Comparison of ENCODE assay signal across 8 mouse cellular contexts in genomic region chr8:84997649-84998295, GRCm38 (mm10). TPM values are rescaled to one million over a fixed set of nuclear protein-coding genes. Genes with fewer than 3 reads are reported as not detected.
DNase-seq lines count a peak whose midpoint lies in the region; ATAC-seq lines count a peak whose summit lies in the region.

No protein-coding gene starts in this region.

- H3K9me3 ChIP-seq in hindbrain, embryonic 13.5 days = no peaks in the 10 kb centered on the region

- H3K36me3 ChIP-seq in hindbrain, embryonic 13.5 days = peaks cover 15% of the 10 kb centered on the region

- DNase-seq in R1 (ENCODE audit: low read depth, low spot score) = peak; percentile 96
- DNase-seq in cerebellum, postnatal 10 days = peak; percentile 97 to 99
- peak; percentile 76 to 87 for DNase-seq in frontal cortex, postnatal 14 days (ENCODE audit: low spot score in 2 of 2)
- peak; percentile 93 to 98 for DNase-seq in left cerebral cortex, adult 18-20 months (ENCODE audit: low spot score in 2 of 2)
- peak; percentile 98 for DNase-seq in right cerebral cortex, postnatal 14 days
- peak; percentile 80 to 89 for DNase-seq in urinary bladder, postnatal 36 days (ENCODE audit: low spot score in 2 of 2)

- H3K9ac ChIP-seq in hindbrain, embryonic 13.5 days = peak overlapping the region; percentile 53

- ATAC-seq in hindbrain, embryonic 13.5 days (ENCODE audit: low FRiP score) = peak; percentile 71
- peak; percentile 100 for ATAC-seq in megakaryocyte, adult 5-6 weeks (ENCODE audit: poor library complexity, severe bottlenecking)

- peak overlapping the region; percentile 31 for H3K4me2 ChIP-seq in hindbrain, embryonic 13.5 days

- H3K4me1 ChIP-seq in hindbrain, embryonic 13.5 days (replicated peaks) = peaks cover 15% of the 10 kb centered on the region

- peaks cover 38% of the 10 kb centered on the region for H3K27me3 ChIP-seq in hindbrain, embryonic 13.5 days

- peak overlapping the region; percentile 8; the same call in 1 of the 2 replicates for H3K4me3 ChIP-seq in hindbrain, embryonic 13.5 days

- 1% methylated on average over 19 of the region's 19 CpGs for WGBS in hindbrain, embryonic 13.5 days

- H3K27ac ChIP-seq in hindbrain, embryonic 13.5 days = peak overlapping the region; percentile 26; the same call in 1 of the 2 replicates

RNA-seq across cellular contexts. Expression of gene Hook2, which starts 7.4 kb away (rescaled TPM):
- polyA plus RNA-seq in hindbrain, embryonic 13.5 days (2015; fragmentation: Nextera tagmentation; extraction: Ambion mirVana) = 25.1 and 25.5 TPM in 2 replicates
- total RNA-seq in left cerebral cortex, adult 18-20 months (2021) = 1 to 10 TPM; 9.6 to 9.7 TPM
- 0.82 and 1.1 TPM in 2 replicates for total RNA-seq in megakaryocyte, adult 5-6 weeks (2015)
- 3.1 and 6.6 TPM in 2 replicates for total RNA-seq in megakaryocyte, adult 5-6 weeks (2017)

RNA-seq across cellular contexts. Expression of gene Best2, which starts 16.6 kb away (rescaled TPM):
- not detected in 2 replicates for polyA plus RNA-seq in hindbrain, embryonic 13.5 days (2015; fragmentation: Nextera tagmentation; extraction: Ambion mirVana)
- not detected for total RNA-seq in left cerebral cortex, adult 18-20 months (2021)
- total RNA-seq in megakaryocyte, adult 5-6 weeks (2015) = 0.07 TPM in 1 of 2 replicates, not detected in the other
- not detected in 2 replicates for total RNA-seq in megakaryocyte, adult 5-6 weeks (2017)

RNA-seq across cellular contexts. Expression of gene Junb, which starts 19.3 kb away (rescaled TPM):
- polyA plus RNA-seq in hindbrain, embryonic 13.5 days (2015; fragmentation: Nextera tagmentation; extraction: Ambion mirVana) = 5.2 and 5.9 TPM in 2 replicates
- total RNA-seq in left cerebral cortex, adult 18-20 months (2021) = 100 to 1,000 TPM; 119 to 130 TPM
- 45.5 and 60.4 TPM in 2 replicates for total RNA-seq in megakaryocyte, adult 5-6 weeks (2015)
- total RNA-seq in megakaryocyte, adult 5-6 weeks (2017) = 110 and 125 TPM in 2 replicates

RNA-seq across cellular contexts. Expression of gene Asna1, which starts 27.3 kb away (rescaled TPM):
- polyA plus RNA-seq in hindbrain, embryonic 13.5 days (2015; fragmentation: Nextera tagmentation; extraction: Ambion mirVana) = 151 and 157 TPM in 2 replicates
- 100 to 1,000 TPM; 130 to 138 TPM for total RNA-seq in left cerebral cortex, adult 18-20 months (2021)
- total RNA-seq in megakaryocyte, adult 5-6 weeks (2015) = 52.5 and 64.0 TPM in 2 replicates
- total RNA-seq in megakaryocyte, adult 5-6 weeks (2017) = 61.2 and 65.5 TPM in 2 replicates

RNA-seq across cellular contexts. Expression of gene Rnaseh2a, which starts 28.2 kb away (rescaled TPM):
- polyA plus RNA-seq in hindbrain, embryonic 13.5 days (2015; fragmentation: Nextera tagmentation; extraction: Ambion mirVana) = 61.4 and 62.1 TPM in 2 replicates
- total RNA-seq in left cerebral cortex, adult 18-20 months (2021) = 10 to 100 TPM; 45.8 to 59.8 TPM
- 56.8 and 75.8 TPM in 2 replicates for total RNA-seq in megakaryocyte, adult 5-6 weeks (2015)
- total RNA-seq in megakaryocyte, adult 5-6 weeks (2017) = 41.1 and 49.0 TPM in 2 replicates

Comparison
In these comparisons a context has a peak if more than half of its experiments do, and no peak if none do; other contexts are left out.
1. Peak in every context shown above with its lines: DNase-seq, ATAC-seq, H3K4me3 ChIP-seq and H3K27ac ChIP-seq.